Mouse (Mus musculus): ENCODE results near the gene Gle1. TPM values are rescaled to one million over a fixed set of nuclear protein-coding genes. Genes with fewer than 3 reads are reported as not detected.

The Gle1 gene
- total RNA-seq, 2 experiments from 2014 or later: 40.9 to 42.6 TPM

- DNase-seq (ENCODE audit: low spot score in 2 of 2): no peak
- intact Hi-C loops (cut with DNase I): no loop called here
Measured at GRCm38 (mm10) chr2:29948896-29949295, 13.7 kb downstream of the Gle1 start.

- DNase-seq (ENCODE audit: low spot score in 2 of 2): no peak
- intact Hi-C loops (cut with DNase I): no loop called here
Measured at GRCm38 (mm10) chr2:29961246-29961645, 26.0 kb downstream of the Gle1 start.

GRCm38 (mm10) chr2:29964354-29965249 lies 29.4 kb downstream of the Gle1 start:
- peak; percentile 37 to 65 for DNase-seq (ENCODE audit: low spot score in 2 of 2)
- intact Hi-C loops (cut with DNase I): loop anchor here (2.0 kb wide), 1 partner anchor 74 kb away; no protein-coding TSS in a partner anchor

- intact Hi-C loops (cut with DNase I): loop anchor here (2.0 kb wide), 1 partner anchor 75 kb away; no protein-coding TSS in a partner anchor
- DNase-seq (ENCODE audit: low spot score in 2 of 2): peak; percentile 95 to 97
Measured at GRCm38 (mm10) chr2:29965250-29965843, 30.1 kb downstream of the Gle1 start, which contains the start of gene Sptan1. Gene Sptan1 (plus strand): TSS chr2:29965560.

- intact Hi-C loops (cut with DNase I): loop anchor here (2.0 kb wide), 1 partner anchor 75 kb away; no protein-coding TSS in a partner anchor
- peak; percentile 48 to 61 for DNase-seq (ENCODE audit: low spot score in 2 of 2)
Measured at GRCm38 (mm10) chr2:29965906-29966305, 30.7 kb downstream of the Gle1 start.

GRCm38 (mm10) chr2:29966826-29967225 lies 31.6 kb downstream of the Gle1 start:
- peak in 1 of 2 experiments; percentile 63 for DNase-seq (ENCODE audit: low spot score in 2 of 2)

GRCm38 (mm10) chr2:29967768-29968167 lies 32.5 kb downstream of the Gle1 start:
- intact Hi-C loops (cut with DNase I): no loop called here
- no peak for DNase-seq (ENCODE audit: low spot score in 2 of 2)

More at GRCm38 (mm10) chr2:29966826-29967225, 31.6 kb downstream of the Gle1 start:
- intact Hi-C loops (cut with DNase I): no loop called here

GRCm38 (mm10) chr2:29968638-29969037 lies 33.4 kb downstream of the Gle1 start:
- intact Hi-C loops (cut with DNase I): no loop called here

GRCm38 (mm10) chr2:29971838-29972635 lies 36.8 kb downstream of the Gle1 start:
- DNase-seq (ENCODE audit: low spot score in 2 of 2): peak; percentile 25 to 63
- intact Hi-C loops (cut with DNase I): no loop called here

More at GRCm38 (mm10) chr2:29968638-29969037, 33.4 kb downstream of the Gle1 start:
- no peak for DNase-seq (ENCODE audit: low spot score in 2 of 2)

- intact Hi-C loops (cut with DNase I): no loop called here
- no peak for DNase-seq (ENCODE audit: low spot score in 2 of 2)
Measured at GRCm38 (mm10) chr2:29973525-29973924, 38.3 kb downstream of the Gle1 start.

GRCm38 (mm10) chr2:29977307-29977706 lies 42.1 kb downstream of the Gle1 start:
- DNase-seq (ENCODE audit: low spot score in 2 of 2): peak in 1 of 2 experiments; percentile 57
- intact Hi-C loops (cut with DNase I): no loop called here

- DNase-seq (ENCODE audit: low spot score in 2 of 2): no peak
- intact Hi-C loops (cut with DNase I): loop anchor here (5.0 kb wide), 1 partner anchor 37 kb away; no protein-coding TSS in a partner anchor
Measured at GRCm38 (mm10) chr2:29980661-29981060, 45.4 kb downstream of the Gle1 start.

GRCm38 (mm10) chr2:29991962-29992361 lies 56.7 kb downstream of the Gle1 start:
- intact Hi-C loops (cut with DNase I): no loop called here
- DNase-seq (ENCODE audit: low spot score in 2 of 2): no peak

- no peak for DNase-seq (ENCODE audit: low spot score in 2 of 2)
- intact Hi-C loops (cut with DNase I): no loop called here
Measured at GRCm38 (mm10) chr2:30009101-30009500, 73.9 kb downstream of the Gle1 start.

Small RNAs within 50 kb of the gene (microRNA-seq; reads per million reads assigned to microRNA genes)
- gene Mir6997: 2.2 to 5.7 reads per million in 2 experiments

Other genes with a start within 250 kb of the Gle1 start
- gene Gm13420, start 183.7 kb upstream of the Gle1 start, total RNA-seq (2021): 1 to 10 TPM; 1.9 to 2.2 TPM
- not detected for gene Gm13547, start 176.1 kb upstream of the Gle1 start, total RNA-seq (2021)
- gene Coq4, start 147.9 kb upstream of the Gle1 start, total RNA-seq (2021): 10 to 100 TPM; 28.1 to 28.9 TPM
- 10 to 100 TPM; 39.3 to 44.9 TPM for gene Trub2, start 146.9 kb upstream of the Gle1 start, total RNA-seq (2021)
- 10 to 100 TPM; 82.2 to 84.1 TPM for gene Slc27a4, start 132.8 kb upstream of the Gle1 start, total RNA-seq (2021)
- 10 to 100 TPM; 52.5 to 53.9 TPM for gene Urm1, start 115.4 kb upstream of the Gle1 start, total RNA-seq (2021)
- 1 to 10 TPM; 4.6 to 5.8 TPM for gene Cercam, start 66.3 kb upstream of the Gle1 start, total RNA-seq (2021)
- gene Odf2, start 46.2 kb upstream of the Gle1 start, total RNA-seq (2021): 10 to 100 TPM; 86.9 to 96.3 TPM
- gene Sptan1, start 30.1 kb downstream of the Gle1 start, total RNA-seq (2021): 100 to 1,000 TPM; 940 to 943 TPM
- gene Wdr34, start 113.5 kb downstream of the Gle1 start, total RNA-seq (2021): 10 to 100 TPM; 37.4 to 37.9 TPM
- 100 to 1,000 TPM; 186 to 193 TPM for gene Set, start 122.0 kb downstream of the Gle1 start, total RNA-seq (2021)
- 1 to 10 TPM; 1.6 to 2.4 TPM for gene Pkn3, start 142.3 kb downstream of the Gle1 start, total RNA-seq (2021)
- 1 to 10 TPM; 8.5 to 8.8 TPM for gene Zdhhc12, start 158.2 kb downstream of the Gle1 start, total RNA-seq (2021)
- gene Zer1, start 189.2 kb downstream of the Gle1 start, total RNA-seq (2021): 100 to 1,000 TPM; 152 TPM
- gene Tbc1d13, start 198.3 kb downstream of the Gle1 start, total RNA-seq (2021): 10 to 100 TPM; 51.3 to 58.4 TPM
- 10 to 100 TPM; 20.4 to 21.8 TPM for gene Endog, start 236.1 kb downstream of the Gle1 start, total RNA-seq (2021)
- gene Spout1, start 243.0 kb downstream of the Gle1 start, total RNA-seq (2021): 10 to 100 TPM; 34.7 to 36.9 TPM

All from left cerebral cortex, postnatal 25 days (tissue).